Mouse (Mus musculus) cerebellum, adult 9-10 months (tissue): ENCODE results near the gene Aasdh.

Experiments used
- DNase-seq: peaks from one replicate; pipeline ENCODE4 v3.0.0; 2022

Gene Aasdh

GRCm38 (mm10) chr5:76906155-76906499 lies 813 bp upstream of the Aasdh start:
- no peak for DNase-seq

GRCm38 (mm10) chr5:76904713-76905404 lies 455 bp downstream of the Aasdh start:
- DNase-seq, result peak; percentile 47

GRCm38 (mm10) chr5:76902131-76902530 lies 3.2 kb downstream of the Aasdh start:
- no peak for DNase-seq

GRCm38 (mm10) chr5:76893084-76893483 lies 12.2 kb downstream of the Aasdh start:
- no peak for DNase-seq

GRCm38 (mm10) chr5:76892608-76893007 lies 12.7 kb downstream of the Aasdh start:
- no peak for DNase-seq

- no peak for DNase-seq
Observed at GRCm38 (mm10) chr5:76887011-76887410, 18.3 kb downstream of the Aasdh start.

- DNase-seq, result no peak
Observed at GRCm38 (mm10) chr5:76884107-76884506, 21.2 kb downstream of the Aasdh start.

GRCm38 (mm10) chr5:76876106-76876758 lies 29.1 kb downstream of the Aasdh start:
- no peak for DNase-seq

GRCm38 (mm10) chr5:76869553-76869952 lies 35.8 kb downstream of the Aasdh start:
- no peak for DNase-seq

GRCm38 (mm10) chr5:76868693-76869286 lies 36.5 kb downstream of the Aasdh start:
- no peak for DNase-seq

- DNase-seq, result no peak
Observed at GRCm38 (mm10) chr5:76866819-76867218, 38.5 kb downstream of the Aasdh start.

- DNase-seq, result no peak
Observed at GRCm38 (mm10) chr5:76858444-76858843, 46.9 kb downstream of the Aasdh start.

- DNase-seq, result no peak
Observed at GRCm38 (mm10) chr5:76857103-76858015, 48.0 kb downstream of the Aasdh start.

GRCm38 (mm10) chr5:76855829-76856600 lies 49.3 kb downstream of the Aasdh start:
- DNase-seq, result no peak

- peak; percentile 36 for DNase-seq
Observed at GRCm38 (mm10) chr5:76853549-76853948, 51.8 kb downstream of the Aasdh start.

GRCm38 (mm10) chr5:76851316-76851715 lies 54.0 kb downstream of the Aasdh start:
- no peak for DNase-seq

- no peak for DNase-seq
Observed at GRCm38 (mm10) chr5:76847106-76847505, 58.2 kb downstream of the Aasdh start.

GRCm38 (mm10) chr5:76844618-76845186 lies 60.6 kb downstream of the Aasdh start:
- no peak for DNase-seq

- no peak for DNase-seq
Observed at GRCm38 (mm10) chr5:76843851-76844419, 61.4 kb downstream of the Aasdh start.

- DNase-seq, result peak; percentile 32
Observed at GRCm38 (mm10) chr5:76843448-76843847, 61.9 kb downstream of the Aasdh start.

GRCm38 (mm10) chr5:76841859-76842258 lies 63.5 kb downstream of the Aasdh start:
- DNase-seq, result no peak

- DNase-seq, result no peak
Observed at GRCm38 (mm10) chr5:76839786-76840185, 65.5 kb downstream of the Aasdh start.
